ENCODE assay signal across 9 mouse cellular contexts in genomic region chrX:150511274-150511673, GRCm38 (mm10). TPM values are rescaled to one million over a fixed set of nuclear protein-coding genes. Genes with fewer than 3 reads are reported as not detected.
DNase-seq lines count a peak whose midpoint lies in the region; ATAC-seq and TF ChIP-seq lines count a peak whose summit lies in the region.
"Had no signal": no experiment of that assay in that cellular context is flagged by ENCODE, and none has a peak within 500 bp of the region (broad histone marks: within the 10 kb centered on the region; RNA-seq: fewer than 3 reads in every experiment).

No protein-coding gene starts in this region.

- no peaks in the 10 kb centered on the region for H3K4me1 ChIP-seq in lung, postnatal 0 days (ENCODE audit: insufficient read depth, low read depth, low read length)

- no peaks in the 10 kb centered on the region for H3K9me3 ChIP-seq in lung, postnatal 0 days (ENCODE audit: low read length)

- TF ChIP-seq CTCF in lung, postnatal 0 days (IDR thresholded peaks at IDR 0.05): no peak

- 66% methylated on average over 6 of the region's 6 CpGs for WGBS in lung, postnatal 0 days

- H3K4me3 ChIP-seq in lung, postnatal 0 days (ENCODE audit: low read depth, low read length): no peak overlapping the region

- H3K27ac ChIP-seq in lung, postnatal 0 days (ENCODE audit: low read length): no peak overlapping the region
- H3K27ac ChIP-seq: macrophage had no signal

- no peak overlapping the region for H3K4me2 ChIP-seq in lung, postnatal 0 days (replicated peaks; ENCODE audit: low read depth, low read length)

- TF ChIP-seq EP300 in lung, postnatal 0 days (IDR thresholded peaks at IDR 0.05): no peak

- no peaks in the 10 kb centered on the region for H3K27me3 ChIP-seq in lung, postnatal 0 days (replicated peaks; ENCODE audit: insufficient read depth, low read length)

- H3K36me3 ChIP-seq in lung, postnatal 0 days (ENCODE audit: insufficient read depth, low read length): no peaks in the 10 kb centered on the region

- DNase-seq in frontal cortex, postnatal 14 days (ENCODE audit: low spot score in 2 of 2): no peak
- DNase-seq in lung, postnatal 0 days (ENCODE audit: low spot score): peak; percentile 12
- DNase-seq in lung, adult 18-20 months: no peak
- peak; percentile 24 for DNase-seq in naive thymus-derived CD4-positive, alpha-beta T cell, adult 2 months (ENCODE audit: low read depth)
- no peak for DNase-seq in spleen, postnatal 4 days (ENCODE audit: low spot score in 2 of 2)
- no peak for DNase-seq in spleen, postnatal 36 days (ENCODE audit: low spot score in 2 of 2)

- H3K9ac ChIP-seq in lung, postnatal 0 days (replicated peaks; ENCODE audit: low read depth): no peak overlapping the region

- peak; percentile 9; the same call in 1 of the 2 replicates for ATAC-seq in frontal cortex, adult (ENCODE audit: low TSS enrichment)
- ATAC-seq in lung, postnatal 0 days: no peak
- peak; percentile 51 to 75; a peak in 3 of 4 replicates for ATAC-seq in hematopoietic stem cell, adult 5-6 weeks (replicated peaks in 1 of 2; ENCODE audit: insufficient read depth in 1 of 2, low FRiP score in 2 of 2, low TSS enrichment in 1 of 2, low read depth in 1 of 2, poor library complexity in 2 of 2, severe bottlenecking in 2 of 2)

RNA-seq across cellular contexts. Expression of gene Alas2, which starts 35.9 kb away (rescaled TPM):
- 145 and 178 TPM in 2 replicates for polyA plus RNA-seq in lung, postnatal 0 days (2015; fragmentation: Nextera tagmentation; extraction: Ambion mirVana)
- total RNA-seq in hematopoietic stem cell, adult 5-6 weeks (2017): not detected in 2 replicates
- polyA plus RNA-seq: macrophage had no signal

RNA-seq across cellular contexts. Expression of gene Tmem29, which starts 52.3 kb away (rescaled TPM):
- 20.5 and 21.3 TPM in 2 replicates for polyA plus RNA-seq in lung, postnatal 0 days (2015; fragmentation: Nextera tagmentation; extraction: Ambion mirVana)
- total RNA-seq in hematopoietic stem cell, adult 5-6 weeks (2017): 22.1 and 38.1 TPM in 2 replicates

Comparison
In these comparisons a context has a peak if more than half of its experiments do, and no peak if none do; other contexts are left out.
1. DNase-seq: peak in lung, postnatal 0 days (single experiment) and naive thymus-derived CD4-positive, alpha-beta T cell, adult 2 months (single experiment); none in frontal cortex, postnatal 14 days (0 of 2), lung, adult 18-20 months (0 of 2), spleen, postnatal 4 days (0 of 2) and spleen, postnatal 36 days (0 of 2).